Mouse (Mus musculus): ENCODE data around the gene Pde7b.

DNA sequence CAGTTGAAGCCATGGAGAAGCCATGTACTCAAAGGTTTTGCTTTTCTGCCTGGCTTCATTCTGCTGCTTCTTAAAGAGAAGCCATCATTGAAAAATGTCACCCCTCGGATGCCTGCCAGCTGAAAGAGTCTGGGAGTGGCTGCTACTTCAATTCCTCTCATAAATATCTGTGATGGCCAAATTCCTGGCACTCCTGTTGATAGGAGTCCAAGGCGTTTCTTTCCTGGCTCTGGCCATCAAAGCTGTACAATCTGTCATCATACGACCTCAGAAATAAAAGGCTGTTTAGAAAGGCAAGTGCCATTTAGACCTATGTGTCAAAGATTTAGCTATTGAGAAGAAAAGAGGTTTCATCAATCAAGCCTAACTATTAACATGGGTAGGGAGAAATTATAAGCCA lies 49.6 kb downstream of the Pde7b start:
- no peak for TF ChIP-seq CTCF (IDR thresholded peaks at IDR 0.05; ENCODE audit: borderline replicate concordance, control insufficient read depth, extremely low read depth, insufficient read depth, low read length, poor library complexity)
- no peak for TF ChIP-seq POLR2A (IDR thresholded peaks at IDR 0.05; ENCODE audit: control insufficient read depth, extremely low read depth, insufficient read depth, low read length, poor library complexity)

Measured in thymus, adult 2 months (tissue).